Mouse (Mus musculus) common myeloid progenitor, adult 5-6 weeks (primary cell): Measurements from ENCODE around the gene Sec24a. TPM values are rescaled to one million over a fixed set of nuclear protein-coding genes. Genes with fewer than 3 reads are reported as not detected.
"Not testable (repeated sequence)": the region's sequence is repeated elsewhere in the genome, so short reads cannot be mapped to it uniquely, and the experiment has no call there.

Source experiments
- ATAC-seq: replicated peaks from 2 replicates; pipeline ENCODE4 v1.8.0; 2016; ENCODE audit warnings: low read depth, mild to moderate bottlenecking, moderate TSS enrichment, inconsistent platforms; ENCODE audit not compliant: poor library complexity, severe bottlenecking
- total RNA-seq: library from RNA; stranded (forward); fragments of 200-1000, 187-1606 nt; gene quantifications from 2 replicates; pipeline ENCODE4 v1.2.3, GENCODE M21; 2017

The Sec24a gene
- total RNA-seq, 1 experiment from 2014 or later: 11.0 TPM

DNA sequence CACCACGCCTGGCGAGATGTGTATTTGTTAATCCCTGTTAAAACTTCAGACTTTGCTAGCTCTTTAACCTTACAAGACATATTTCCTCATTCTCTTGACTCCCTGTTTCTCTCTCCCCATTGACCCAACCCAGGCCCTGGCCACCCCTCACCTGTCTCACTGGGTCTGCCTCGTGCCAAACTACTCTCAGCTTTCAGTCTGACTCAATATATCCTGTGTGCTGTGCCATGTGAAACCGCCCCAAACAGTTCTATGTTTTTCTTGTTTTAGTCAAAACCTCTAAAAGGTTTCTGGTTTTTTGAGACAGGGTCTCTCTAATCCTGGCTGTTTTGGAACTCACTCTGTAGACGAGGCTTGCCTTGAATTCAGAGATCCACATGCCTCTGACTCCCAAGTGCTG lies 2.2 kb downstream of the Sec24a start:
- no peak for ATAC-seq

DNA sequence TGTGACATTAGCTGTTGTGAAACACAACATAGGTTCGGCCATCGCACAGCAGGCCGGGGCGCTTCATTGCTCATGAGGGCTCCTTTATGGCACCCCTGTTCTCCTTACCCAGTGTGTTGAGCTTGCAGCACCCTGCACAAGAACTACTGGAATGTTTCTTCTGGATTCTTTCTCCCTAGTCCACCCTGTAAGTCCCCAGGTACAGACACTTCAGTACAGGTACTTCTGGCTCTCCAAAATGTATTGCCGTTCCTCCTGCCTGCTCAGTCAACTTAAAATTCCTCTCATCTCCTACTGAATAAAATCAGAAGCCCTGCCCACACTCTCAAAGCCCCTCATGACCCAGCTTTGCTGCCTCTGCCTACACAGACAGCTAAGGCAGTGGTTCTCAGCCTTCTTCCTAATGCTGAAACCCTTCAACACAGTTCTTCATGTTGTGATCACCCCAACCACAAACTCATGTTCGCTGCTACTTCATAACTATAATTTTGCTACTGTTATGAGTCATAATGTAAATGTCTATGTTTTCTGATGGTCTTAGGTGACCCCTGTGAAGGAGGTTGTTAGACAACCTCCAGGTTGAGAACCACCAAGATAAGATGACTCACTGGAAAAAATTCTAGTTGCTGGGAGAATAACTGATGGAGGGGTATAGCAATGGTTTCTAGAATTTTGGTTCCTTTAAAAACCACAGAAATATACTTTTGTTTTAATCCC lies 3.3 kb downstream of the Sec24a start:
- ATAC-seq: no peak

DNA sequence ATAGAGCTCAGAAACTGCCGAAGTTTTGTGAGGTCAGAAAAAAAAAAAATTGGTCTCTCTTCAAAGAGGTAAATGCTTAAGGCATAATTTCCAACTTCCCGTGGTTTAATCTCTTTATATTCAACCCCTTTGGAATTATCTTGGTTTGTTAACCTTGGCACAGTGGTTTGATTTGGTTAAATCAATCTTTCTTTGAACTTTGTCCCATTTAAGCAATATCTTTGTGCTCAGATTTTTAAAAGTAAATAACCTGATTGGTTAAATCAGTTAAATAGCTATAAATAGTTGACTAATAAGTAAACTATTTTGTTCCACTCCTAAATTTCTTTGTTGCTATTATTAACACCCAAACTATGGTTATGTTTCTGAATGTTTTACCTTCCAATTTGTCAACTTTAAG lies 4.2 kb downstream of the Sec24a start:
- ATAC-seq: no peak

DNA sequence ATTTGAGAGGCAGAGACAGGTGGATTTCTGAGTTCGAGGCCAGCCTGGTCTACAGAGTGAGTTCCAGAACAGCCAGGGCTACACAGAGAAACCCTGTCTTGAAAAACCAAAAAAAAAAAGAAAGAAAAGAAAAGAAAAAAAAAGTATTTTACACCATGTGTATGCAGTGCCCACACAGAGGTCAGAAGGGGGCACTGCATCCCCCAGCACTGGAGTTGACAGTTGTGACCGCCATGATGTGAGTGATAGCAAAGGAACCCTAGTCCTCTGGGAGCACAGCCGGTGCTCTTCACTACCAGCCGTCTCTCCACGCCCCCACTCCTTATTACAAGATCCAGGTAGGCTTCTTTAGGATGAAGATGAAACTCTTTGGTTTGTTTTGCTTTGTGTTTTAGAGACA lies 5.2 kb downstream of the Sec24a start:
- ATAC-seq: not testable (repeated sequence)

DNA sequence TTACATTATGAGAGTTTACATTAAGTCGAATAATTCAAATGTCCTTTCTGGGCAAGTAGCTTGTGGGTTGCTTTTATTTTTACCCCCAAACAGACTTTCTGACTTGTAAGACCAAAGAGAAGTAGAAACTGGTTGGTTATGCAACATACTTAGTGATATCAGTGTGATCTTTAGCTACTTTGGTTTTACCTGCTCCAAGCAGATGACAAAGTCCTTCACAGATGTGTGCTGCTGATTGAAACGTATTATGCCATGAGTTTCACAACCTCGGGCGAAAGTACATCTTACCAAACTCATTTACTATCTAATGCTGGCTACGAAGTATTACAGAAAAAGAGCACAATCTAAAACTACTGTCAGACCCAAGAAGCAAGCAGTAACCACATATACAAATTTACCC lies 5.8 kb downstream of the Sec24a start:
- ATAC-seq: no peak

DNA sequence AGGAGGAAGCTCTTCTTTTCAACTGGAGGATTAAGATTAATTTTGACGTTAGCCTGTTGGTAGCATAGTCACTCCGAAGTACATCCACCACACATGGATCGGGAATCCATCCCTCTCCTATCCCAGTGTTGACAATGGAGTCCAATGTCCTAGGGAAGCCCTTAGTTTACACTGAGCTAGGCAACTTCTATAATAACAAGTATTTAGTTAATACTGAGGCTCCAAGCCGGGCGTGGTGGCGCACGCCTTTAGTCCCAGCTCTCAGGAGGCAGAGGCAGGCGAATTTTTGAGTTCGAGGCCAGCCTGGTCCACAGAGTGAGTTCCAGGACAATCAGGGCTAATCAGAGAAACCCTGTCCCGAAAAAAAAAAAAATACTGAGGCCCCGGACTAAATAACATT lies 6.4 kb downstream of the Sec24a start:
- no peak for ATAC-seq

DNA sequence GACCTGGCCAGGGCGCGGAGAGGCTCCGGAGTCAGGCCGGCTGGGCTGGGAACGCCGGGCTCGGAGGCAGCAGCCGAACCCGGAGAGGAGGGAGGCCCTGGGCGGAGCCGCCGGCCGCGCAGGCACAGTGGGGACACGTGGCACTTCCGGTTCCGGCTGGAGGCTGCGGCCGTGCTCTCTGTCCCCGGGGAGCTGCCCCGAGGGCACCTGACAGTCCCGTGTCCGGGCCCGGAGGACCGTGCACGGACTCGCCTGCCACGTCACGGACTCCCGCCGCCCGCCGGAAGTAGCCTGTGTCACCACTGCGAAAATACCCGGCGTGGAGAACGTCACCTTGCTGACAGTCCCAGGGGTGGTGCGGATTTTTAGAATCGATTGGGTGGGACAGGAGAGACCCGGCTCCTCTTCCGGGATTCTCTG lies 7.1 kb downstream of the Sec24a start:
- peak; percentile 93 for ATAC-seq

DNA sequence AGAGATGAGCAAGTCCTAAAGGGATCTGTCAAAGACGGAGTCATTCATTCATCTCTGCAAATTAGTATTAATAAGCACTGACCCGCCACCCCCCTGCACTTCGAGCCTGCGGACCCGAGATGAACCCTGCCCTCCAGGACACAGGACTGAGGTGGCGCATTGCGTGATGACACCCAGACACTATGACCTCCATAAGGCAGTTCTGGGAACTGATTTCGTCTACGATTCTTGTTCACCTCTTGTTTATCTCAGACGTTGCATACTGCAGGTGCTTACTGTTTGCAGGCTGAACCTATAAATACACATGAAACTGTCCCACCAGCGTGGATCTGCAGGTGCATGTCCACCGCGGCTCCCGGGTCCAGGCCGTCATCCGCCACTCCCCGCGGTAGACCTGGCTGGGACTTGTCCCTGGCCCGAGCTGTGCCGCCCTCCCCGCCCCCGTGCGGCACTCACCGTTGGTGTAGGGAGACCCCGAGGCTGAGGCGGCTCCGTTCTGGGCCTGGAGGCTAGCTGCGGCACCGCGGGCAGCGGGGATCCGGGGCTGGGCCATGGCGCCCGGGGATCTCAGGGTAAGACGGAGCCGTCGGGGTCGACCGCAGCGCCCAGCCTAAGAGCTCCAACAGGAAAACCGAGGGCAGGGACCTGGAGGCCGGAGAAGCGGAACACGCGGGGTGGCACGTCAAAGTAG lies 7.7 kb downstream of the Sec24a start:
- peak; percentile 34 for ATAC-seq

DNA sequence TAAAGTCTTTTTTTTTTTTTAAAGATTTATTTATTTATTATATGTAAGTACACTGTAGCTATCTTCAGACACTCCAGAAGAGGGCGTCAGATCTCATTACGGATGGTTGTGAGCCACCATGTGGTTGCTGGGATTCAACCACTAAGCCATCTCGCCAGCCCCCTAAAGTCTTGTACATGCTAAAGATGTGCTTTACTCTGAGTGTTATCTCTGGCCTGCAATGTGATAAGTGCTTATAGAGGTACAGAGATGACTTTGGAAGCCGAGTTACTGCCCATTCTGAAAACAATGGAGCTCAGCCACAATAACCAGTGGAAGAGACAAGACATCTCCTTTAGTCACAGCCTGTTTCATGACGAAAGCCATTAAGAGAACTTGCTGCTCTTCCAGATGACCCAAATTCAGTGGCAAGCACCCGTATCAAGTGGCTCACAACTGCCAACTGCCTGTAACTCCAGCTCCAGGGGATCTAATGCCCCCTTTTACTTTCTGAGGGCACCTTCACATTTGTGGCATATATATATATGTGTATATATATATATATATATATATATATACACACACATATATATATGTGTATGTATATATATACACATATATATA lies 11.7 kb downstream of the Sec24a start:
- not testable (repeated sequence) for ATAC-seq

DNA sequence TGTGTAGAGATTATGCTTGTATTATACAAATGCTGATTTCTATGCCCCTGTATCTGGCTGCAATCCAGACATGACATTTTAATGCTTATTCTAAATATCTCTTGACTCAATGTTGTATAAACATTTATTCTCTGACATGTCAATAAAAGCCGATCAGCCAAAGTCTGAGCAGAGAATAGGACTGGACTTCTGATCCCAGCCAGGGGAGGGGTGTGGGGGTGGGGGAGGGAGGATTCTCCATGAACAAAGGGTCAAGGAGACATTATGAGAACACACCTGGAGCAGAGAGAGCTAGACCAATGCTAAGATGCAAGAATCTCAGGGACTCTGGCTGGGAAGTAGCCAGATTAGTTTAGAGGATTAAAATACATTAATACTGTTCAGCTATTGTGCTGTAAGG lies 17.3 kb downstream of the Sec24a start:
- no peak for ATAC-seq

DNA sequence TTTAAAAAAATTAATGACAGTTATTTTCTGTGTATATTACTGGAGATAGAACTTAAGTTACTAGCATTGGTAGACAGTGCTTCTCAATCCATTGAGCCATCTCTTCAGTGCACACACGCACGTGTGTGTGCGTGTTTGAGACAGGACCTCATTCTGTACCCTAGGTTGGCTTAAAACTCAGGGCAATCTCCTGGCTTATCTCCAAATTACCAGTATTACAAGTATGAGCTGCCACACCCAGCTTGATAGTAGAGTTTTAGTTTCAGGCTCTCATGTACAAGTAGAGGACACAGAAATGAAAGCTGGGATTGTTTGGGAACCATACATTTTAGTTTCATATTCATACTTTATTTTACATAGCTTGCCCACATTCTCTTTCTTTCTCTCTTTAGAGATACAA lies 22.7 kb downstream of the Sec24a start:
- ATAC-seq: no peak

DNA sequence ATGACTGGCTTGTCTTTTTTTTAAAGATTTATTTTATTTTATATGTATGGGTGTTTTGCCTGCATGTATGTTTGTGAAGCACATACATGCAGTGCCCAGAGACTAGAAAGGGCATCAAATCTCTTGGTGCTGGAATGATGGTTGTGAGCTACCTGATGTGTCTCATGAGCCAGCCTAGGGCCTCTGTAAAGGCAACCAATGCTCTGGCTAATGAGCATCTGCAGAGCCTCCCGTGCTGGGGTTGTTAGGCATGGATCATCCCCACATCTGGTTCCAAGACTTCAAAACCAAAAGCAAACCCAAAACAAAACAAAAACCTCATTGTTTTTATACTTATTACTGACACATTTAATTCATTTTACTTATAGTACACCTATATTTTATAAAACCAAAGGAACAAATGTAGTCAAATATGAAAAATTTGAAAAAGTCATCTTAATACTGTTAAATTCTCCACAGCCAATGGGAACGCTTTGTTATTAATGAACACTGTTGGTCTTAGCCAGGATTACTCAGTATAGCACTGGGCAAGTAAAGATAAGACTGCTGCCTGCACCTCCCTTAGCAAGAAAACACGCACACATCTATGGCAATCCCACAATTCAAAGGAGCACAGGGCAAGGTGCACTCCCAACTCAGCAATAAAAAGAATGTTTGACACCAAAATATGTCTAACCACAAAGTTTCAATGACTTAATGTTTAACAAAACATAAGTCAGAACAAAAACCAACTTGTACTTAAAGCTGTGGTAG lies 24.6 kb downstream of the Sec24a start:
- ATAC-seq: no peak

DNA sequence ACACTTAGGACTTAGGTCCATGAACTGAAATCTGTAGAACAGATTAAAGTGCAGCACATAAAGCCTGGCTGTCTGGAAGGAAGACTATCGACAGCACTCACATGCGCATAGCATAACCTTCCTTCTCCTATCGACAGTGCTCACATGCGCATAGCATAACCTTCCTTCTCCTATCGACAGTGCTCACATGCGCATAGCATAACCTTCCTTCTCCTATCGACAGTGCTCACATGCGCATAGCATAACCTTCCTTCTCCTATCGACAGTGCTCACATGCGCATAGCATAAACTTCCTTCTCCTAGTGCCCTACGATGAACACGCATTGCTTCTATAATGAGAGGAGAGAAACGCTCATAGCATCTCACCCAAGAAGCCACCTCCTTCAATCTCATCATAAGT lies 29.2 kb downstream of the Sec24a start:
- ATAC-seq: not testable (repeated sequence)

DNA sequence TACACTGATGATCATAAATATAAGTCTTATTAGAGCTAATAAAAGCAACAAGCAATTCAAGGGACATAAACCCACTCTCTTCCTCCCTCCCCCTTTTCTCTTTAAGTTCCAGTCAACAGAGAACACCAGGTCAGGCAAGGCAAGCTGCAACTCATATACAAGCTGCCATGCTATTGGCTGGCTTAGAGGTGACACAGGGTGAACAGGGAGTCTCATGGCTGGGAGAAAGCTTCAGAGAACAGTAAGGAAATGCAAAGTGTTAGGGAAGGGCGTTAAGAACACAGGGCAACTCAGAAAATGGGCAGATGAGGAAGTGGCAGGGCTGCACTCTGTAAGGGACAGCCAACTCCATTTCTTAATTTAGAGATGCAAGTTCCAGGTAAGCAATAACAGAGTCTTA lies 30.6 kb downstream of the Sec24a start:
- ATAC-seq: no peak

DNA sequence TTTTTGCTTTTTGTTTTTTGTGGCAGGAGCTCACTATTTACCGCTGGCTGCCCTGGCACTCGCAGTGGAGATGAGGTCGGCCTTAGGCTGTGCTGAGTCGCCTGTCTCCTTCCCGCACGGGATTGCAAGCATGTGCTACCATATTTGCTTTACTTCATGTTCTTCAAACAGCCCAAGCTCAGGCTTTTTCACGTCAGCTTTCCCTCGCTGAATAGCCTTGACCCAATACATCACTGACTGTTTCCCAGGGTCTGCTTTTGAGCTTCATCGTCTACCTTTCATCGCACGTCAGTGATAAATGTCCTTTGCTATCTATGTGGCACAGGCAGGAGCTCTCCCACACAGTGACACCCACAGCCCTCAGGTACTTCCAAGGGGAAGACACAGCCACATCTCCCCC lies 42.4 kb downstream of the Sec24a start:
- no peak for ATAC-seq

DNA sequence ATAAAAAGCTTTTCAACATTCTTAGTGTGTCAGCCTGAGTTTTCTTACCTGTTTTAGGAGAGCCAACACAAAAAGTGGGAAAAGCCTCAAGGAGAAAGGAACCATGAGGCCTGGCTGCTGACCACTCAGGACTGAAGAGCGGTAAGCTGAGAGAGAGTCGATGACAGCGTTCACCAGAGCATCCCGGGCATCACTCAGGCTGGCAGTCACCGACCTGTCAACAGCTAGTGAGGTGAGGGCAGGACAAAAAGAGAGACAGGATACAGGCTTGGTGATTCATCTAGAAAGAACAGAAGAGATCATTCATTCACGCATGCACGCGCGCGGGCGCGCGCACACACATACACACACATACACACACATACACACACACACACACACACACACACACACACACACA lies 56.4 kb downstream of the Sec24a start:
- ATAC-seq: no peak

DNA sequence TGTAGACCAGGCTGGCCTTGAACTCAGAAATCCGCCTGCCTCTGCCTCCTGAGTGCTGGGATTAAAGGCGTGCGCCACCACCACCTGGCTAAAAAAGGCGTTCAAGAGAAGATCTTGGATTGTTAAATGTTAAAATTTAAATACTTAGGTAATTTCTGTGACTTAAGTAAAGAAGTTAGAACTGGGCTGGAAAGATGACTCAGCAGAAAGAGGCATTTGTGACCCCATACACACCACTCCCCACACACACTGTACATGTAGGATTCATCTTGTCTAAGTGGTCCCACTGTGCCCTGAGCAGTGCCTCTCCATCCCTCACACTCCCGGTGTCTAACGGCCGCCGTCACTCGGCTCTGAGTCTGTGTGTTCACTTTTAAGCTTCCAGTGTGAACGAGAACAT lies 57.0 kb downstream of the Sec24a start:
- no peak for ATAC-seq

DNA sequence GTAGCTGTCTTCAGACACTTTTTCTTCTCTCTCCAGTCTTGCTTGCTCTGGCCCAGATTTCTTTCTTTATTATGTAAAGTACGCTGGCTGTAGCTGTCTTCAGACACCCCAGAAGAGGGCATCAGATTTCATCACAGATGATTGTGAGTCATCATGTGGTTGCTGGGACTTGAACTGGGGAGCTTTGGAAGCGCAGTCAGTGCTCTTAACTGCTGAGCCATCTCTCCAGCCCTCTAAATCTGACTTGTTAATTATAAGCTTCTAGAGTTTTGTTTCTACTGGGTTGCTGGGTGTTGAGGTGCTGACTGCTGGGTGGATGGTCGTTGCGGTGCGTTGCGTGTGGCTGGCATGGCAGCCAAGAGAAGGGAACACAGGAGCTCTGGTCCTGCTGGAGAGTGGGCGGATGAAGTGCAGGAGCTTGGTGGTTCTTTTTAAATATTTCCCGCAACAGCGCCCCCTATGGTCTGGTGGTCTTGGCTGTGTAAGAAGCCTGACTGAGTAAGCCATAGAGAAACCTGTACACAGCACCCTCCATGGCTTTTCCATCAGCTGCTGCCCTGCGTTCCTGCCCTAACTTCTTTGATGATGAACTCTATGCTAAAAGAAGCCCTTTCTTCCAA lies 59.9 kb downstream of the Sec24a start:
- no peak for ATAC-seq

DNA sequence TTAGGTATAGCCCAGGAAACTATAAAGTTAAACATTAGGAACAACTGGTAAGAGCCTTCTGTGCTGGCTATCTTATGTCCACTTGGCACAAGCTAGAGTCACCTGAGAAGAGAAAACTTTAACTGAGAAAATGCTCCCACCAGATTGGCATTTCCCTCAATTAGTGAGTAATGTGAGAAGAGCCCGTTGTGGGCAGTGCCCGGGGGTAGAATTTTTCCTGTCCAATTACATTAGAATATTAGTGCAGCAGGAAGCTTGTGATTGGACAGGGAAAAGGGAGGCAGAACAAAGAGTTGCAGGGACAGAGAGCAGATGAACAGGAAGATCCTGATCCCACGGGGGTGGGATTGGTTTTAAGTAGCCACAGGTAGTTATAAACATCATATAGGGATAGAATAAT lies 60.6 kb downstream of the Sec24a start:
- ATAC-seq: no peak

DNA sequence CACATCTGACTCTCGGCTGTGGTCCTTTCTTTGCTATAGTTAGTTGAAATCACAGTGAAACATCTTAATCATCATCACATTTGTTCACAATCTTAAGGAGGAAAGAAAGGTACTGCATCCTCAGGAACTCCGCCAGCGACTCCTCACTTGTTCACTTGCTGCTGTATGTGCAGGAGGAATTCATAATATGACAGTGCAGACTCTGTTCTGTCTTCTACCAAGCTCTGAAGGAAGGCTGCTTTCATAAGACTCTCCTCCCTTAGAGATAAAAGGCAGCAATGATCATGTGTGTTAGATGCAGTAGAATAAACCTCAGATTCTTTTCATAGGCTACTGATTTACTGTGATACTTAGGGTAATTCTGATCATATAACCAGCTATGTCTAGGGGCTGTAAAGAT lies 68.5 kb downstream of the Sec24a start:
- no peak for ATAC-seq
